In genomic region chr1:154520715-154521114, GRCm38 (mm10) we compare ENCODE assay signal across 28 mouse cellular contexts.
"Had no signal": no experiment of that assay in that cellular context is flagged by ENCODE, and none has a peak within 500 bp of the region (broad histone marks: within the 10 kb centered on the region; RNA-seq: fewer than 3 reads in every experiment).

No protein-coding gene starts in this region.

- H3K36me3 ChIP-seq: heart, embryonic 10.5 days; heart, embryonic 12.5 days; hindbrain, embryonic 10.5 days; hindbrain, embryonic 12.5 days; intestine, embryonic 15.5 days; limb, embryonic 10.5 days; limb, embryonic 12.5 days; liver, embryonic 13.5 days; liver, embryonic 15.5 days had no signal

- H3K9ac ChIP-seq: heart, embryonic 12.5 days; hindbrain, embryonic 12.5 days; hindbrain, embryonic 14.5 days; intestine, embryonic 15.5 days; limb, embryonic 12.5 days; liver, embryonic 13.5 days; liver, embryonic 15.5 days had no signal

- H3K9me3 ChIP-seq: heart, embryonic 10.5 days; heart, embryonic 12.5 days; hindbrain, embryonic 10.5 days; hindbrain, embryonic 12.5 days; intestine, embryonic 15.5 days; limb, embryonic 10.5 days; limb, embryonic 12.5 days; liver, embryonic 13.5 days; liver, embryonic 15.5 days had no signal

- H3K27me3 ChIP-seq: heart, embryonic 12.5 days; hindbrain, embryonic 12.5 days; intestine, embryonic 15.5 days; limb, embryonic 12.5 days; liver, embryonic 13.5 days; liver, embryonic 15.5 days had no signal

- H3K4me3 ChIP-seq: gastrocnemius, adult 2 months; heart, embryonic 10.5 days; heart, embryonic 12.5 days; hindbrain, embryonic 10.5 days; hindbrain, embryonic 12.5 days; intestine, embryonic 15.5 days; layer of hippocampus, adult 2 months; left cerebral cortex, adult 2 months; limb, embryonic 10.5 days; limb, embryonic 12.5 days; liver, embryonic 13.5 days; liver, embryonic 15.5 days had no signal

- H3K4me1 ChIP-seq: heart, embryonic 10.5 days; heart, embryonic 12.5 days; hindbrain, embryonic 10.5 days; hindbrain, embryonic 12.5 days; intestine, embryonic 15.5 days; limb, embryonic 10.5 days; limb, embryonic 12.5 days; liver, embryonic 13.5 days; liver, embryonic 15.5 days had no signal

- DNase-seq: gastrocnemius, adult 2 months; gastrocnemius, postnatal 10 days; gastrocnemius, postnatal 25 days; heart, adult 18-20 months; heart, postnatal 10 days; heart, postnatal 4 days; kidney, adult 18-20 months; kidney, adult 8-10 months; kidney, postnatal 10 days; kidney, postnatal 25 days; kidney, postnatal 4 days; liver; liver, embryonic 13.5 days had no signal

- H3K4me2 ChIP-seq: heart, embryonic 12.5 days; hindbrain, embryonic 12.5 days; hindbrain, embryonic 14.5 days; intestine, embryonic 15.5 days; limb, embryonic 12.5 days; liver, embryonic 11.5 days; liver, embryonic 13.5 days; liver, embryonic 15.5 days had no signal

- ATAC-seq: hindbrain, embryonic 16.5 days; inflammation-experienced regulatory T-cells, adult 6 months; intestine, embryonic 15.5 days; intestine, postnatal 0 days had no signal

- H3K27ac ChIP-seq: gastrocnemius, adult 2 months; heart, embryonic 10.5 days; hindbrain, embryonic 10.5 days; hindbrain, embryonic 12.5 days; hindbrain, embryonic 14.5 days; intestine, embryonic 15.5 days; layer of hippocampus, adult 2 months; left cerebral cortex, adult 2 months; limb, embryonic 10.5 days; limb, embryonic 12.5 days; liver, embryonic 13.5 days; liver, embryonic 15.5 days had no signal
